Mouse (Mus musculus): Measurements from ENCODE around the gene Gm4881. TPM values are rescaled to one million over a fixed set of nuclear protein-coding genes. Genes with fewer than 3 reads are reported as not detected.

Gene Gm4881
- polyA plus RNA-seq (2012; rRNA removed) = 2.5 and 2.7 TPM in 2 replicates

GRCm38 (mm10) chr7:24944257-24944950 is at the start of gene Gm4881:
TSS of gene Gm4881 (minus strand) at chr7:24944494.

GRCm38 (mm10) chr7:24971972-24972893 is 27.9 kb upstream of the Gm4881 start, which contains the start of gene Rabac1:
TSS of gene Rabac1 (minus strand) at chr7:24972754.

DNA sequence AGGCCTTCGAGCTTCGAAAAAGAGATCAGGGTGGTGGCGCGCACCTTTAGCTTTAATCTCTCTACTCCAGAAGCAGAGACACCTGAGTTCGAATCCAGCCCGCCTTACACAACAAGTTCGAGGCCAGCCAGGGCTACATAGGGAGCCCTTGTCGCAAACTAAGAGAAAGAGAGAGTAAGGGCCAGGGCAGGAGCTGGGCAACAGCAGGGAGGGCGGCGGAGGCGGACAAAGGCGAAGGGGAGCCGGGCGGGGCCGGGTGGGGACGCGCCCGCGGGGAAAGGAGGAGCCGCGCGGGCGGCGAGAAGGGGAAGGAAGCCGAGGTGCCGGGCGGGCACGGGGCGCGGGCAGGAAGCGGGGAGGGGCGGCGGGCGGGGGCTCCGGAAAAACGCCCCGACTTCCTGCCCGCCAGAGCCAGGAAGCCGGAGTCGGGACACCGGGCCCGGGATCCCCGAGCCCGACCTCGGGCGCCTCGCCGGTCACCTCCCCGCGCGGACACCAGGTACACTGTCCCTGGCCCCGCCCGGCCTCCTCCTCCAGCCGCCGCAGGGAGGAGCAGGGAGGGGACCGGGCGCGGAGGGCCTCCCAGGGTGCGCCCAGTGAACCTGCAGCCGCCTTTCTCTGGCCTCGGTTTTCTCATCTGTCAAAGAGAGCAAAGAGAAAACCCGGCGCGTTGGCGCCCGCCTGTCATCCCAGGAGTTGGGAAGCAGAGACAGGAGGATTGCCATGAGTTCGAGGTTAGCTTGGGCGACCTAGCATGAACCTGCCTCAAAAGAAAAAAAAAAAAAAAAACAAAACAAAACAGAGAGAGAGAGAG is 41.5 kb downstream of the Gm4881 start, which contains the start of gene Arhgef1:
Gene Arhgef1, plus strand, starts transcription at position 283 of the 814 bp plus-strand sequence.

GRCm38 (mm10) chr7:24897224-24897623 is 47.1 kb downstream of the Gm4881 start, which contains the start of gene Cd79a:
TSS of gene Cd79a (plus strand) at chr7:24897381.

GRCm38 (mm10) chr7:24883896-24884692 is 60.2 kb downstream of the Gm4881 start, which contains the start of gene Rps19:
TSS of gene Rps19 (plus strand) at chr7:24884371.

Other genes with a start within 250 kb of the Gm4881 start
- gene BC049730, start 235.3 kb downstream of the Gm4881 start, polyA plus RNA-seq (2012; rRNA removed) = not detected in 2 replicates
- gene Gm4763, start 217.6 kb downstream of the Gm4881 start, polyA plus RNA-seq (2012; rRNA removed) = not detected in 2 replicates
- gene Cd177, start 184.2 kb downstream of the Gm4881 start, polyA plus RNA-seq (2012; rRNA removed) = 0.18 and 0.32 TPM in 2 replicates
- 0.20 and 0.23 TPM in 2 replicates for gene Ceacam10, start 167.3 kb downstream of the Gm4881 start, polyA plus RNA-seq (2012; rRNA removed)
- 47.0 and 56.8 TPM in 2 replicates for gene Gm9844, start 82.3 kb downstream of the Gm4881 start, polyA plus RNA-seq (2012; rRNA removed)
- gene Lypd4, start 74.6 kb downstream of the Gm4881 start, polyA plus RNA-seq (2012; rRNA removed) = 0.13 and 0.15 TPM in 2 replicates
- gene Dmrtc2, start 74.4 kb downstream of the Gm4881 start, polyA plus RNA-seq (2012; rRNA removed) = 0.19 and 0.25 TPM in 2 replicates
- gene Rps19, start 60.1 kb downstream of the Gm4881 start, polyA plus RNA-seq (2012; rRNA removed) = 728 and 729 TPM in 2 replicates
- gene Cd79a, start 47.1 kb downstream of the Gm4881 start, polyA plus RNA-seq (2012; rRNA removed) = 0.49 and 0.56 TPM in 2 replicates
- 197 and 214 TPM in 2 replicates for gene Arhgef1, start 41.6 kb downstream of the Gm4881 start, polyA plus RNA-seq (2012; rRNA removed)
- 307 and 326 TPM in 2 replicates for gene Rabac1, start 28.3 kb upstream of the Gm4881 start, polyA plus RNA-seq (2012; rRNA removed)
- gene Atp1a3, start 61.5 kb upstream of the Gm4881 start, polyA plus RNA-seq (2012; rRNA removed) = 279 and 320 TPM in 2 replicates
- 126 and 160 TPM in 2 replicates for gene Grik5, start 127.9 kb upstream of the Gm4881 start, polyA plus RNA-seq (2012; rRNA removed)
- 24.6 and 28.2 TPM in 2 replicates for gene Zfp574, start 128.1 kb upstream of the Gm4881 start, polyA plus RNA-seq (2012; rRNA removed)
- 20.9 and 25.9 TPM in 2 replicates for gene Pou2f2, start 235.2 kb upstream of the Gm4881 start, polyA plus RNA-seq (2012; rRNA removed)